Mouse (Mus musculus) midbrain, embryonic 10.5 days (tissue): ENCODE data around the gene Zdhhc11. TPM values are rescaled to one million over a fixed set of nuclear protein-coding genes. Genes with fewer than 3 reads are reported as not detected.

Source experiments
- DNase-seq: peaks from one replicate; pipeline ENCODE4 v3.0.0-alpha.2; 2017; ENCODE audit warnings: low spot score
- H3K27ac ChIP-seq: fragments of 300-500 bp; sonication (generic); replicated peaks from 2 replicates; pipeline ENCODE4 v1.5.1; 2016; ENCODE audit warnings: mild to moderate bottlenecking
- H3K27me3 ChIP-seq: fragments of 300-500 bp; sonication (generic); 2 replicates; pipeline ENCODE4 v1.6.1; 2016; ENCODE audit warnings: low read depth, mild to moderate bottlenecking; ENCODE audit not compliant: poor library complexity, severe bottlenecking
- H3K36me3 ChIP-seq: fragments of 300-500 bp; sonication (generic); 2 replicates; pipeline ENCODE4 v1.6.1; 2016; ENCODE audit warnings: mild to moderate bottlenecking, moderate library complexity
- H3K4me1 ChIP-seq: fragments of 300-500 bp; sonication (generic); 2 replicates; pipeline ENCODE4 v1.6.1; 2016
- H3K4me3 ChIP-seq: fragments of 300-500 bp; sonication (generic); 2 replicates; pipeline ENCODE4 v1.5.1; 2016; ENCODE audit warnings: mild to moderate bottlenecking, moderate library complexity
- H3K9me3 ChIP-seq: fragments of 300-500 bp; sonication (generic); replicated peaks from 2 replicates; pipeline ENCODE4 v1.6.1; 2016; ENCODE audit warnings: mild to moderate bottlenecking
- WGBS: fragments of 180-500 bp; shearing (Covaris S2); methylation state at CpG from one replicate; pipeline ENCODE4 v1.1.7; 2016; 5-methylcytosine and 5-hydroxymethylcytosine counted together
- polyA plus RNA-seq: library from polyadenylated mRNA; unstranded; fragments of >200 nt; fragmentation: Nextera tagmentation; extraction: Ambion mirVana; gene quantifications from 2 replicates; pipeline ENCODE4 v1.2.1, GENCODE M21; 2016

Zdhhc11 gene
- polyA plus RNA-seq = not detected in 2 replicates

- no peaks in the 10 kb centered on the region for H3K4me1 ChIP-seq
- no peak within 1 kb of the TSS for H3K27ac ChIP-seq
- no peak within 1 kb of the TSS for H3K4me3 ChIP-seq
- no peak for DNase-seq
- peaks cover 40% of the 10 kb centered on the region for H3K36me3 ChIP-seq
- WGBS = 91% methylated on average over 5 of the region's 5 CpGs
- no peaks in the 10 kb centered on the region for H3K27me3 ChIP-seq
- no peaks in the 10 kb centered on the region for H3K9me3 ChIP-seq
Observed at GRCm38 (mm10) chr13:73963551-73963950, at the start of gene Zdhhc11. Gene Zdhhc11 (plus strand): TSS chr13:73963851.

GRCm38 (mm10) chr13:73932201-73932600 is 31.4 kb upstream of the Zdhhc11 start:
- H3K9me3 ChIP-seq = no peaks in the 10 kb centered on the region
- WGBS = 90% methylated on average over 10 of the region's 10 CpGs
- H3K4me3 ChIP-seq = no peak overlapping the region
- DNase-seq = no peak
- peaks cover 9% of the 10 kb centered on the region for H3K4me1 ChIP-seq
- H3K27me3 ChIP-seq = no peaks in the 10 kb centered on the region
- H3K36me3 ChIP-seq = peaks cover 84% of the 10 kb centered on the region
- no peak overlapping the region for H3K27ac ChIP-seq

GRCm38 (mm10) chr13:73936938-73937320 is 26.7 kb upstream of the Zdhhc11 start:
- H3K27me3 ChIP-seq = no peaks in the 10 kb centered on the region
- DNase-seq = no peak
- H3K27ac ChIP-seq = peak overlapping the region; percentile 97
- peak overlapping the region; percentile 93 for H3K4me3 ChIP-seq
- WGBS = 17% methylated on average over 5 of the region's 5 CpGs
- H3K9me3 ChIP-seq = no peaks in the 10 kb centered on the region
- peaks cover 66% of the 10 kb centered on the region for H3K36me3 ChIP-seq
- H3K4me1 ChIP-seq = peaks cover 19% of the 10 kb centered on the region

- Histone ChIP-seq H3K9me3 (no peaks in the 10 kb centered on the region), H3K36me3 (peaks cover 66% of the 10 kb centered on the region), H3K4me1 (peaks cover 19% of the 10 kb centered on the region), H3K4me3 (peak within 1 kb of the TSS; percentile 93), H3K27me3 (no peaks in the 10 kb centered on the region), H3K27ac (peak within 1 kb of the TSS; percentile 97)
- WGBS = under 1% methylated on average over 82 of the region's 82 CpGs
- DNase-seq = peak; percentile 94
Observed at GRCm38 (mm10) chr13:73937321-73938176, 26.1 kb upstream of the Zdhhc11 start, which contains the start of the genes Trip13 and Brd9. Gene Trip13 (minus strand): TSS chr13:73937784. Gene Brd9 (plus strand): TSS chr13:73937811.

- no peak for DNase-seq
- peak overlapping the region; percentile 93 for H3K4me3 ChIP-seq
- H3K4me1 ChIP-seq = peaks cover 19% of the 10 kb centered on the region
- peaks cover 66% of the 10 kb centered on the region for H3K36me3 ChIP-seq
- WGBS = 49% methylated on average over 13 of the region's 13 CpGs
- no peaks in the 10 kb centered on the region for H3K9me3 ChIP-seq
- no peaks in the 10 kb centered on the region for H3K27me3 ChIP-seq
- H3K27ac ChIP-seq = peak overlapping the region; percentile 97
Observed at GRCm38 (mm10) chr13:73938177-73938560, 25.5 kb upstream of the Zdhhc11 start.

- no peak for DNase-seq
- 98% methylated on average over 5 of the region's 5 CpGs for WGBS
Observed at GRCm38 (mm10) chr13:73939101-73939500, 24.6 kb upstream of the Zdhhc11 start.

GRCm38 (mm10) chr13:73944606-73945005 is 19.0 kb upstream of the Zdhhc11 start:
- no peak overlapping the region for H3K4me3 ChIP-seq
- DNase-seq = no peak
- H3K27ac ChIP-seq = no peak overlapping the region
- H3K9me3 ChIP-seq = no peaks in the 10 kb centered on the region
- no peaks in the 10 kb centered on the region for H3K27me3 ChIP-seq
- H3K4me1 ChIP-seq = no peaks in the 10 kb centered on the region
- peaks cover 94% of the 10 kb centered on the region for H3K36me3 ChIP-seq
- 95% methylated on average over 9 of the region's 9 CpGs for WGBS

More at GRCm38 (mm10) chr13:73939101-73939500, 24.6 kb upstream of the Zdhhc11 start:
- no peaks in the 10 kb centered on the region for H3K27me3 ChIP-seq
- no peak overlapping the region for H3K4me3 ChIP-seq
- peaks cover 19% of the 10 kb centered on the region for H3K4me1 ChIP-seq
- H3K36me3 ChIP-seq = peaks cover 68% of the 10 kb centered on the region
- no peaks in the 10 kb centered on the region for H3K9me3 ChIP-seq
- no peak overlapping the region for H3K27ac ChIP-seq

- DNase-seq = no peak
- 91% methylated on average over 1 of the region's 1 CpGs for WGBS
- no peaks in the 10 kb centered on the region for H3K4me1 ChIP-seq
Observed at GRCm38 (mm10) chr13:73953551-73954130, 10.0 kb upstream of the Zdhhc11 start.

GRCm38 (mm10) chr13:73954666-73955065 is 9.0 kb upstream of the Zdhhc11 start:
- Histone ChIP-seq H3K36me3 (peaks cover 97% of the 10 kb centered on the region), H3K27ac (no peak overlapping the region)
- DNase-seq = no peak

More at GRCm38 (mm10) chr13:73953551-73954130, 10.0 kb upstream of the Zdhhc11 start:
- no peak overlapping the region for H3K4me3 ChIP-seq
- peaks cover 97% of the 10 kb centered on the region for H3K36me3 ChIP-seq
- no peak overlapping the region for H3K27ac ChIP-seq
- H3K9me3 ChIP-seq = no peaks in the 10 kb centered on the region
- H3K27me3 ChIP-seq = no peaks in the 10 kb centered on the region

GRCm38 (mm10) chr13:73955531-73955930 is 8.1 kb upstream of the Zdhhc11 start:
- Histone ChIP-seq H3K27ac (no peak overlapping the region), H3K36me3 (peaks cover 97% of the 10 kb centered on the region), H3K27me3 (no peaks in the 10 kb centered on the region), H3K9me3 (no peaks in the 10 kb centered on the region), H3K4me1 (no peaks in the 10 kb centered on the region), H3K4me3 (no peak overlapping the region)
- no peak for DNase-seq
- 91% methylated on average over 5 of the region's 5 CpGs for WGBS

More at GRCm38 (mm10) chr13:73954666-73955065, 9.0 kb upstream of the Zdhhc11 start:
- no peak overlapping the region for H3K4me3 ChIP-seq
- no peaks in the 10 kb centered on the region for H3K27me3 ChIP-seq
- WGBS = 80% methylated on average over 6 of the region's 6 CpGs
- H3K9me3 ChIP-seq = no peaks in the 10 kb centered on the region
- H3K4me1 ChIP-seq = no peaks in the 10 kb centered on the region

- Histone ChIP-seq H3K27me3 (no peaks in the 10 kb centered on the region), H3K4me3 (no peak overlapping the region), H3K27ac (no peak overlapping the region), H3K9me3 (no peaks in the 10 kb centered on the region), H3K4me1 (no peaks in the 10 kb centered on the region), H3K36me3 (peaks cover 73% of the 10 kb centered on the region)
- no peak for DNase-seq
- 91% methylated on average over 10 of the region's 10 CpGs for WGBS
Observed at GRCm38 (mm10) chr13:73960117-73960652, 3.5 kb upstream of the Zdhhc11 start.

- H3K4me1 ChIP-seq = no peaks in the 10 kb centered on the region
- no peaks in the 10 kb centered on the region for H3K27me3 ChIP-seq
- no peak overlapping the region for H3K4me3 ChIP-seq
- no peak overlapping the region for H3K27ac ChIP-seq
- WGBS = 79% methylated on average over 4 of the region's 4 CpGs
- peaks cover 64% of the 10 kb centered on the region for H3K36me3 ChIP-seq
- no peak for DNase-seq
- no peaks in the 10 kb centered on the region for H3K9me3 ChIP-seq
Observed at GRCm38 (mm10) chr13:73961177-73961576, 2.5 kb upstream of the Zdhhc11 start.
